Mouse (Mus musculus): ENCODE measurements around the gene Gpx4. TPM values are rescaled to one million over a fixed set of nuclear protein-coding genes. Genes with fewer than 3 reads are reported as not detected.
"Not testable (repeated sequence)": the region's sequence is repeated elsewhere in the genome, so short reads cannot be mapped to it uniquely, and the experiment has no call there.

The Gpx4 gene
- total RNA-seq, 1 experiment from 2014 or later, result 977 TPM

GRCm38 (mm10) chr10:80023758-80024157, 23.2 kb upstream of the Gpx4 start:
- no peak for DNase-seq

DNA sequence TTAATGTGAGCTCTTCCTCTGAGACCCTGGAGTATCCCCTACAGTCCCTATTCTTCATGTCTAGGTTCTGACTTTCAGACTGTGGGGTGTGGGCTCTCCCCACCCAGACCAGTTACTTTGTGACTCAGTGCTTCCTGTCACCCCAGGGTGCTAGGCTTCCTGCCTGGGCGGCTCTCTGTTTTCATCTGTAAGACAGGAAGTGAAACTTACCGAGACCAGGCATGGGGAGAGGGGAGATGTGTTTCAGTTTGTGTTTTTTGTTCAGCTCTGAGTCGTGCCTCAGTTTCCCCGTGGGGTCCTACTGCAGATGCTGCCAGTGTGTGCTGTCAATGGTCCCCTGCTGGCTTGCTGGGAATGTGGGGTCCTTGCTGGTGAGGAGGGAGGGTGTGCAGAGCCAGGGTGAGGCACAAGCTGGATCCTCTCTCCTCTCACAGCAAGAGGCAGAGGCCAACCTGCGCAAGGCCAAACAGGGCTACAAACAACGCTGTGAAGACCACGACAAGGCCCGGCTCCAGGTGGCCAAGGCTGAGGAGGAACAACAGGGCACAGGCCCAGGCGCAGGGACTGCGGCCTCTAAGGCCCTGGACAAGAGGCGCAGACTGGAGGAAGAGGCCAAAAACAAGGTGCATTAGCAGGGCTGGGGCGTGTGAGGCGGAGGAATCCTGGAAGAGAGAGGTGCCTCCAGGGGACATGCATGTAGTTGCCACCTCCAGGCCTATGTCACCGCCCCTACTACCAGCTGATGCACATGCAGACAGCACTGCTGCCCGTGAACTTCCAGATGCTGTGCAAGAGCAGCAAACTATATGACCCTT, 22.5 kb upstream of the Gpx4 start:
- no peak for DNase-seq

DNA sequence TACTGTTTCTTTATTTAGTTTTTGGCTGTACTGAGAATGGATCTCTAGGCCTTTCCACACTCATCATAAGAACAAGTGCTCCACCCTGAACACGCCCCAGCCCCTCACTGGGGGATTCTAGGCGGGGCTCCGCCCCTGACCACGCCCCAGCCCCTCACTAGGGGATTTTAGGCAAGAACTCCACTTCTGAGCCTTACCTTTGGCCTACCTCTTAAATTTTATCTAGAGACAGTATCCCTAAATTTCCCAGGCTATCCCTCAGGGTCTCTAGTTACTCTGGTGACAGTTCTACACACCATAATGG, 22.0 kb upstream of the Gpx4 start:
- no peak for DNase-seq

- no peak for DNase-seq
These were observed 21.5 kb upstream of the Gpx4 start for GRCm38 (mm10) chr10:80025463-80025862.

GRCm38 (mm10) chr10:80025889-80026288, 21.1 kb upstream of the Gpx4 start:
- no peak for DNase-seq

- no peak for DNase-seq
These were observed 19.1 kb upstream of the Gpx4 start for GRCm38 (mm10) chr10:80027681-80028520.

GRCm38 (mm10) chr10:80028521-80028846, 18.5 kb upstream of the Gpx4 start:
- DNase-seq, result no peak

- no peak for DNase-seq
These were observed 16.8 kb upstream of the Gpx4 start for GRCm38 (mm10) chr10:80030191-80030590.

GRCm38 (mm10) chr10:80030736-80031135, 16.2 kb upstream of the Gpx4 start:
- DNase-seq, result no peak

GRCm38 (mm10) chr10:80032799-80033480, 14.0 kb upstream of the Gpx4 start:
- DNase-seq, result peak; percentile 71

DNA sequence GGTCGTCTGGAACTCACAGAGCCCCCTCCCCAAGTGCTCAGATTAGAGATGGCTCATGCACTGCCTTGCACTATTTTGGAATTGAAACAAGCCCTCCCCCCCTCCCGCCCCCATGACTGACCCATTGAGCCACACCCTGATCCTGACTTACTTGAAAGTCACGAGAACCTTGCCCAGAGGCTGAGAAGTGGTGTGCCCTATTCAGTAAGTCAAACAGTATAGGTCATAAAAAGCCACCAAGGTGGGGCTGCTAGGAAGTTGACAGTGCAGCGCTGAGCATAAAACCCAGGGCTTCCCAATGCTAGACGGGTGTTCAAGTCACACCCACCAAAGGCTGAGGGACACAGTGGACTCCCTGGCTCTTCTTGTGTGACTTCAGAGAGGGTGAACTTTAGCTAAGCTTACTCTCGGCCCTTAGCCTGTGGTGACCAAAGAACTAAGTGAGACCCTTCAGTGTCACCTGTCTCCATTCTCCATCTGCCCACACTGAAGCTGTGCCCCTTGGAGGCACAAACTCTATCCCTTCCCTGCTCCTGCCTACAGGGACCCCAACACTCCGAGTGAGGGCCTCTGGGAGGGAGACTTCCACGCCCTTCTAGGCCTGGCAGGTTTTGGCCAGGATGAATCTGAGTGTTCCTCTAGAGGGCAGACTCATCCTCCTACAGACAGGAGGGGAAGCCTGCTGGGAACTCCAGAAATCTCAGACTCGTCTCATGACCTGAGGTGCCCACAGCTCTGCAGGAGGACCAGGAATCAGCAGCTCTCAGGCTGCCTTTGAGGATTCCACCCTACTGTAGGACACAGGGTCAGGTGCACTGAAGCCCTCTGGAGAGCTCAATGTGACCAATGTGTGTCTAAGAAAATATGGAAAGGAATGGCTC, 13.2 kb upstream of the Gpx4 start:
- DNase-seq, result no peak

DNA sequence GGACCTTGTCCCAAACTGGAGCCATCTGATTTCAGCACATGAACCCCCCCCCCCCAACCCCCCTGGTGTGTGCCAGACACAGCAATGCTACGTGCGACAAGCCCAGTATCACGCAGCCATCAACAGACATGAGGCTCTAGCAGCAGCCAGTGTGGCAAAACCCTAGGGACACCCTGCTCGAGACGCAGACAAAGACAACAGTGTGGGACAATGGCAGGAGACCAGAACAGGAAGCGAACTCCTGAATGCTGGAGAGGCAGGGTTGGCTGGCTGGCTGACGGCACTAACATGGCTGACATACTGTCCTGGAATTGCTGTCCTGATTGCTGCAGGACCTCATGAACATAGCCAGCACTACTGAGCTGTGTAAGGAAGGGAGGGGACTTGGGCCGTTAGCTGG, 11.8 kb upstream of the Gpx4 start:
- no peak for DNase-seq

- DNase-seq, result no peak
These were observed 11.3 kb upstream of the Gpx4 start for GRCm38 (mm10) chr10:80035686-80036085.

DNA sequence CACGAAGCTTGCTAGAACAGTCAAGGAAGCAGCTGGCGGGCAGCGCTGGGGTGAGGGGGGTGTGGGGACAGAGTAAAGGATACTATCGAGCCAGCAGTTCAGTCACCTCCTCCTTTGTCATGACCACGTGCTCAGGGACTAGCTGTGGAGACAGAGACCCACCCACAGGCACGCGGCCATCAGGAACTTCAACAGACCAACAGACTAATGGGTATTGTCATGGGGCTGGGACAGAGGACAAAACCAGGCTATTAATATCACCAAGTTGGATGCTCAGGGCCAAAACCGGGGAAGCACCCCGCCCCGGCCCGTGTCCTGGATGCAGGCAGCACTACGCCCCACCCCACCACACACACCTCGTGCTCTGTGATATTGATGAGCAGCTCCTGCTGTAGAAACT, 10.1 kb upstream of the Gpx4 start:
- no peak for DNase-seq

GRCm38 (mm10) chr10:80039559-80039979, 7.4 kb upstream of the Gpx4 start, which contains the start of gene Polr2e:
Gene Polr2e, minus strand, starts transcription at chr10:80039795.
- DNase-seq, result peak; percentile 96

DNA sequence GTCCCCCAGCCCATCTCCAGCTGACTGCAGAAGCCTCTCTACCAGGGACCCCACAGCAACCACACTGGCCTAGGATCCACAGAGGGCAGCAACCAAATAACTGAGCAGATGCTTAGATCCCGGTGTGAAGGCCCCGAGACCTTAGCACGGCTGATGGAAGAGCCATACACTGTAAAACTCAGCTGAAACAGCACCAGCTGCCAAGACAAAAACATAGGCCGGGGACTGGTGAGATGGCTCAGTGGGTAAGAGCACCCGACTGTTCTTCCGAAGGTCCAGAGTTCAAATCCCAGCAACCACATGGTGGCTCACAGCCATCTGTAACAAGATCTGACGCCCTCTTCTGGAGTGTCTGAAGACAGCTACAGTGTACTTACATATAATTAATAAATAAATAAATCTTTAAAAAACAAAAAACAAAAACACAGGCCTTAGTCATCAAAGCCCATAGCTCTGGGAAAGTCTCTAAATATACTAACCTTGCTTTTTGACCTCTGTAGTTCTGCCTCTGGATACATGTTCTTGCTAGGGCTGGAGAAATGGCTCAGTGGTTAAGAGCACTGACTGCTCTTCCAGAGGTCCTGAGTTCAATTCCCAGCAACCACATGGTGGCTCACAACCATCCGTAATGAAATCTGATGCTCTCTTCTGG, 5.4 kb upstream of the Gpx4 start:
- not testable (repeated sequence) for DNase-seq

- DNase-seq, result no peak
These were observed 2.9 kb upstream of the Gpx4 start for GRCm38 (mm10) chr10:80044087-80044486.

DNA sequence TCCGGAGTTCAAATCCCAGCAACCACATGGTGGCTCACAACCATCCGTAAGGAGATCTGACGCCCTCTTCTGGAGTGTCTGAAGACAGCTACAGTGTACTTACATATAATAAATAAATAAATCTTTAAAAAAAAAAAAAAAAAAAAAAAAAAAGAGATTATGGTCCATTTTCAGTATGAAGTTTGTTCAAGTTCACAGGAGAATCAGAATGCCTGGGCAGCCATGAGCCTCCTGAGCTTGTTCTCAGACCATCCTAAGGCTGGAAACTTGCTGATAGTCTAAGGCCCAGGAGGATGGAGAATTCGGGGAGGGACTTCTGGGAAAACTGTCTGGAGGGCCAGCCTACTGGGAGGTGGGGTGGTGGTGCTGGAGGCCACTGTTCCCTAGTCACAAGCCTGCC, 1.6 kb upstream of the Gpx4 start:
- not testable (repeated sequence) for DNase-seq

DNA sequence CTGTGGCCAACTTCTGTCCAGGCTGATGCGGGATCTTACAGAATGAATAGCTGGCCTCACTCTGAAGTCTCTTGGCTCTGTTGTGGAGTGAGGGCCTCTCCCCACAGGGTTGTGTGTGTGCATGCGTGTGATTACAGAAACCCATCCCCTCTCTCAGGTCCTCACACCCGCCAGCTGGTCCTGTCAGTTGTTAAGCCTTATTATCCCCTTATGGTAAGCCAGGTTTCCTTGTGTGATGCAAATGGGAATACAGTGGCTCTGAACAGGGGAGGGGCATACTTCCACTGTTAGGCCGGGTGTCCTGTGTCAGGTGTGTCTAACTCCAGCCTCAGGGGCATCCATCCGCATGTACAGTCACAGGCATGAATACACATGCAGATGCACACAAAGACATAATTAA, 1.2 kb upstream of the Gpx4 start:
- DNase-seq, result no peak

GRCm38 (mm10) chr10:80048396-80048795, 1.4 kb downstream of the Gpx4 start:
- no peak for DNase-seq

DNA sequence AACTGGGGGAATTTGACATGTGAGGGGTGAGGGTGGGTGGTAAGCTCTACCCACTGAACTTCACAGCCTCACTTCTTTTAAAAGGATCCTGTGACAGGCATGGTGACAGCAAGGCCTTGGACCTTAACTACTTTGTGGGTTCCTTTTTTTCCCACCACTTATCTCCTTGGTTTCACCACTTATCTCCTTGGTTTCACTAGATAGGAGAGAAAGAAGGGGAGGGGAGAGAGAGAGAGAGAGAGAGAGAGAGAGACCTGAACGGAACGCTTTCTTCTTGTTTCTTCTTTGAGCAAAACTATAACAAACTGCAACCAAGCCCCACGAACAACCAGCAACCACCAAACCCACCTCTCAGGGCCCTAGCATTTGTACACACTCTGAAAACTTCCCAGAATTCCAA, 1.9 kb downstream of the Gpx4 start:
- DNase-seq, result no peak

GRCm38 (mm10) chr10:80050244-80050643, 3.3 kb downstream of the Gpx4 start:
- no peak for DNase-seq

Measured in adrenal gland, postnatal 25 days (tissue).